Mouse (Mus musculus) liver, embryonic 14.5 days (tissue): ENCODE results near the gene Amdhd2.

Experiments used
- CTCF ChIP-seq: IDR thresholded peaks from 2 replicates; pipeline ENCODE4 v1.5.1; 2016; ENCODE audit warnings: antibody characterized with exemption, low read depth, control low read depth
- EP300 ChIP-seq: IDR thresholded peaks from 2 replicates; pipeline ENCODE4 v1.6.1; 2016; ENCODE audit warnings: antibody characterized with exemption, low read depth

GRCm38 (mm10) chr17:24151890-24152563, 11.5 kb downstream of the Amdhd2 start:
- TF ChIP-seq EP300: peak; percentile 54; the same call in 1 of the 2 replicates
- TF ChIP-seq CTCF: peak; percentile 99
